Mouse (Mus musculus): ENCODE measurements around the gene Gm10644.
A peak's percentile ranks its signal among the peaks of the same experiment; 100 is the strongest.
"Not testable (repeated sequence)": the region's sequence is repeated elsewhere in the genome, so short reads cannot be mapped to it uniquely, and the experiment has no call there.

The Gm10644 gene

DNA sequence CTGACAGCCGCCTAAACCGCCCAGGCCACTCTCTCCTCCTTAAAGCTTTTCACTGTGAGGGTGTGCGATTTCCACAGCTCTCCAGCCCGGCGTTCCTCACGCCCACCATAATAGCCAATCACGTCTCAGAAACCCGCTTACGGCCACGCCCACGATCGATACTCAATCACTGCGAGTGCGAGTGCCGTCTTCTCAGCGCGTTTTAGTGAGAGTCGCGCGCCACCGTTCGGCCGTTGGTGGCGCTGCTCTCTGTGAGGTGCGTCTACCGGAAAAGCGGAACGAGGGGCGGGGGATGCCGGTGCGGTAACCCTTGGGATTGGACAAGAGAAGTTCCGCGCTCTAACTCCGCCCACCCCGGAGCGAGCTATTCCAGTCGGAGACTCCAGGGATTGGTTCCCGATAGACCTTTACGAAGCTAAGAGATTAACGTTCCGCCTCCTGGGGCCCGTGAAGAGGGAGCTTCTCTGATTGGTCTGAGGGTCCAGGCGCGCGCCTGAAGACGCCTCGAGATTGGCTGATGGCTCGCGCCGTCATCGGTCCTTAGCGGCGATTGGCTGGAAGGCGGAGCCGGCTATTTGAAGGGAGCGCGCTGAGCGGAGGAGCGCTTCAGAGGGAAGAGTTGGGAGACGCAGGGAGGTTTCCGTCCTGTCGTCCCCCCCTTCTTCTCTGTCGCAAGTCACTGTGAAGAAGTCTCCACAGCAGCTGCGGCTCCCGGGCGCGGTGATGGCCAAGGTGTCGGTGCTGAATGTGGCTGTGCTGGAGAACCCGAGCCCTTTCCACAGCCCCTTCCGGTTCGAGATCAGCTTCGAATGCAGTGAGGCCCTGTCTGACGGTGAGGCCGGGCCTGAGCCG is at the start of gene Gm10644, which contains the start of gene Asf1b:
Gene Gm10644 (minus strand): TSS at position 100 of the 852 bp plus-strand sequence.
Gene Asf1b (plus strand): TSS at position 402 of the 852 bp plus-strand sequence.
- peak; percentile 99 for DNase-seq (ENCODE audit: low read depth)

DNA sequence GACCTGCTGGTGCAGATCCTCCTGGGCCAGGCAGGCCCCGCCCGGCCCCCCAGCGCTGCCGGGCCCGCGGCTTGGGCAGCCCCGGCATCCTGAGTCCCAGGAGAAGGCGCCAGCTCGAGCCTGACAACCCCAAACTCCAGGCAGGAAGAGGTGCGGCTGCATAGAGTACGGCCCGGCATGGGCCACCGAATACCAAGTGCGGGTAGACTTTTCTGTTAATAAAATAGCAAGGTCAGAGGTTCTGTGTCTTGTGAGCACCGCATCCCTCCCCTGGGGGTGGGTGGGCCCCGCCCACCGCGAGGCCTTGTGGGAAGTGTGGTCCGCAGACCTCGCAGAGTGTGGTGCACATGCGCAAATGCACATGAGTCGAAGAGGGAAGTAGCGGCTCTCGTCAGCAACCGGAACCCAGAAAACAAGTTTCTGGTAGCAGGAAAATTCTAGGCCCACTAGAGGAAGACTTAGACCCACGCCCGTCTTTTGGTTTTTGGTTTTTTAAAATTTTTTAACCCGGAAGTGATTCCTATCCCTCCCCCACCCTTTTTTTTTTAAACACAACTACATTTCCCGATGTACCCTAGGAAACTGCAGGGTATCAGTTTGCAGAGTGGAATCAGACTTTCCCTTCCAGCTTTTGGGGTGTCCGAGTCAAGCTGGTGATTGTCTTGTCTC is 49.7 kb upstream of the Gm10644 start:
- DNase-seq (ENCODE audit: low read depth) = peak; percentile 97

DNA sequence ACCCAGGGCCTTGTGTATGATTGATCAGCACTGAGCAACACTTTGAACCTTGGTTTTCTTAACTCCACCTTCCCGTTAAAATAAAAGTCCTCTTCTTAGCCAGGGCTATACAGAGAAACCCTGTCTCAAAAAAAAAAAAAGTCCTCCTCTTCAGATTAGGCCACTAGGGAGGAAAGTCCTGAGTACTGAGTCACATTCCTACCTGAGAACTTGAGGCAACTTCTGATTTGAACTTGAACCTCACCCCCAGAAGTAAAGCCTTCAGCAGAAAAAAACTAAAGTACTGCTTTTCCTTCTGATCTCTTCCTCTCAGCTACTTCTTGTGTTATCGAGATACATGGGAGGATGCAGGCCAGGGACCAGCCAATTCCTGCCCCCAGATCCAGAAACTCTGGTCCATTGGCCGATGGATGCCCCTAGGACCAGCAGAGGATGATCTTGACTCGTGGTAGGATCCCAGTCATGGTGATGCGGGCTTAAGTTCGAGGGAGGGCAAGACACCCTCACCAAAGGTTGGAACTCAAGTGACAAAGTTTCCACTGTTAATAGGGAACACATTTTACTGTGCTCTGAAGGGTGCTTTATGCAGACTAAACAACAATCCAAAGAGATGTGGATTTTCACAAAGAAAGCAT is 48.7 kb upstream of the Gm10644 start:
- DNase-seq (ENCODE audit: low read depth) = no peak

DNA sequence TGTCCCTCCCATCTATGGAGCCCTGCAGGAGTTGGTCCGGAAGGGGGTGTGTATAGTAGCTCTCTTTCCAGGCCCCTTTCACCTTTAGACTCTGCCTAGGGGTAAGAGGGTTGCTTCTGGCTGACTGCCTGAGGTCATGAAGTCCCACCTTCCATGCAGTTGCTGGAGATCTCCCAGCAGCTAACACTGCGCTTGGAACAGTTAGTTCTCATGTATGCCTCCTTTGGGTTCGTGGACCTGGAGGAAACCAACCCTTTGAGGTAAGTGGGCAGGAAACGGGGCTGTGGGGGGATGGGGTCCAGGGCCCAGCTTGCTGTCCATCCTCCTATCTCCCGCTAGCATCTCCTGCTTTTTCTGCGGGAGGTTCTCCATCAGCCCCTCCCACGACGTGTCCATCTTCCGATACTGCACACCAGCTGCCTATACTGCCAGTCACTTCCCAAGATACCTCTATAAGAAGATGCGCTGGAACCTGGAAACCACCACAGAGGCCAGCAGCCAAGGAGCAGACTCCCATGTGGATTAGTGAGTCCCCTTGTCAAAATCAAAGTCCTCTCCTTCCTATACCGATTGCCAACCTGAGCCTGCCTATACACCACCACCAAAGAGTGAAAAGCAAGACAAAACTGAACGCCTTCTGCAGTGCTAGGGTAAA is 48.1 kb upstream of the Gm10644 start:
- DNase-seq (ENCODE audit: low read depth) = no peak

DNA sequence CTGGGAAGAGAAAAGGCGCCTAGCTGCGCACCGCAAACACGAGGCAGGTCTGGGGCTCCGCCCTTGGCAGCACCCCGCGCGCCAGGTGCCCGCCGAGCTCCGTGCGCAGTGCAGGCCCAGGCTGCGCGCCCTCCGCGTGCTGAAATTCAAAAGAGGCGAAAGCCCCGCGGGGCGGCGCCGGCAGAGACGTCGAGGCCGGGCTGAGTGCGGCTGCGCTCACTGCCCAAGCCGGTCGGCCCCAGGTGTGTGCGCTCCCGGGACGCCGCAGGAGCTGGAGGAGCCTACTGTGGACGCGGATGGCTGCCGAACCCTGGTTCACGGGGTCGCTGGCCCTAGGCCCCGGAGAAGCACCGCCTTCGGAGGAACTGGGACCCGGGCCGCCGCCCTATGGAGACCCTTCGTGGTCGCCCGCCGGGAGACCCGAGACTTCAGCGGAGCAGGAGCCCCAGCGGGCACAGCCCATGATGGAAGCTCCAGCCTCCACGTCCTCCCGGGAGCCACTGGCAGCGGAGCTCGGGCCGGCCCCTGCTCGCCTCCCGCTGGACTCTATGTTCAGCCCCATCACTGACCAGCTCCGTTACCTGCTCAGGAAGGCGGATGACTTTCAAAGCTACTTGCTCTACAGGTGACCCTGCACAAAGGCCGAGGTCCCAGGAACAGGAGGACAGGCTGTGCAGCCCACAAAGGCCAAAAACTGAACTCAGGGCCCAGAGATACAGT is 46.4 kb upstream of the Gm10644 start, which contains the start of gene 1700067K01Rik:
Gene 1700067K01Rik (plus strand): TSS at position 222 of the 720 bp plus-strand sequence.
- no peak for DNase-seq (ENCODE audit: low read depth)

DNA sequence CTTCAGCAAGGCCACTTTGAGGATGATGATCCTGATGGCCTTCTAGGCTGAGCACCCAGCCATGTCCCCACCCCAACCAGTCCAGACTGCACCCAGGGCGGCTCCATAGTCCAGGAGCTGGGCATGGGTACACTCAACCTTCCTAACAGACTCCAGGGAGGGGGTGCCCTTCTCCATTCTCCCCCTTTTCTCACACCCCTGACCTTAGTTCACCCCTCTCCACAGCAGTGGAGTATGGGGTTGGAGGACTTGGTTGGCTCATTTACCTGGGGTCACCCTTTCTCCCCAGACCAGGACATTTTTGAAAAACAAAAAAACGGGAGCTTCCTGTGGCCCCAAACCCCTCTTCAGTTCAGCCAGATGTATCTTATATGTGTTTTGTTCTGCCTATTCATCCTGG is 44.8 kb upstream of the Gm10644 start:
- DNase-seq (ENCODE audit: low read depth) = no peak

DNA sequence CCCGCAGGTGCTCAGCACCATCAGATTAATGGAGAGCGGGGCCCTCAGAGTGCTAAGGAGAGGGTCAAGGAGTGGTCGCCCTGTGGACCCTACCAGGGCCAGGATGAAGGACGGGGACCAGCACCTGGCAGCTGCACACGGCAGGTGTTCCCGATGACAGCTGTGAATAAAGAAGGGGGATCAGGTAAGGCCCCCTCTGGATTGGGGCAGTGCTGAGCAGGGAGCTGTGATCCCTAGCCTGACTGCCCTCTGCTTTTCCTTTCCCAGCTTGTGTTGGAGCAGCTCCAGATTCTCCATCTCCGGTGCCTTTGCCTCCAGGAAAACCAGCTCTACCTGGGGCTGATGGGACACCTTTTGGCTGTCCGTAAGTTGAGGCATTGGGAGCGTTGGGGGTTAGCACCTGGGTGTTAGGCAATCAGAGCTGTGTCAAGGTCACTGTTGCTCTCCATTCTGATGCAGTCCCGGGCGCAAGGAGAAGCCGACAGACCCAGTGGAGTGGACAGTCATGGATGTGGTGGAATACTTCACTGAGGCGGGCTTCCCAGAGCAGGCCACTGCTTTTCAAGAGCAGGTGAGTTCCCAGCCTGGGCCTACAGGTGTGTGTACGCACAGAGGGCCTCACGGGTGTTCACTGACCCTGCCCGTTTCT is 44.2 kb upstream of the Gm10644 start:
- DNase-seq (ENCODE audit: low read depth) = no peak

DNA sequence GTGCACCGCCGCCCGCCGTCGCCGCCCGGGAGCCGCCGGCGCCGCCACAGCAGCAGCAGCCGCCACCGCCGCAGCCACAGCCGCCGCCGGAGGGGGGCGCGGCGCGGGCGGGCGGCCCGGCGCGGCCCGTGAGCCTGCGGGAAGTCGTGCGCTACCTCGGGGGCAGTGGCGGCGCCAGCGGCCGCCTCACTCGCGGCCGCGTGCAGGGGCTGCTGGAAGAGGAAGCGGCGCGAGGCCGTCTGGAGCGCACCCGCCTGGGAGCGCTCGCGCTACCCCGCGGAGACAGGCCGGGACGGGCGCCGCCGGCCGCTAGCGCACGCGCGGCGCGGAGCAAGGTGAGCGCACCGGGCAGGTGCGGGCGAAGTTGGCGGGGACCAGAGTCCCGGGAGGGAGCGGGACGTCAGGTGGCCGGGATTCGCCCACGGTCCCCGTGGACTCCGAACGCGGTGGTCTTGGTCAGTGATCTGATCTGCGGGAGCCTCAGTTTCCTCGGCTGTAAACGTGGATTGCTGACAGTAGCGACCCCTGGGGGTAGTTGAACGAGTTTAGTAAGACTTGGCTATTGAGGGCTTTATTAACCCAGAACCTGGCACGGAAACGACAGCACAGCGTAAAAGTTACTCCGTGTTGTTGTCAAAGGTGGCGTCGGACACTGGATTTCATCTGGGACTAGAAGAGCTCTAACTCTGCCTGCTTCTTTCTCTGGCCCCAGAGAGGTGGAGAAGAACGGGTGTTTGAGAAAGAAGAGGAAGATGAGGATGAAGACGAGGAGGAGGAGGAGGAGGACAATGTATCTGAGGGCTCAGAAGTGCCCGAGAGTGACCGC is 43.4 kb upstream of the Gm10644 start:
- peak; percentile 85 for DNase-seq (ENCODE audit: low read depth)

DNA sequence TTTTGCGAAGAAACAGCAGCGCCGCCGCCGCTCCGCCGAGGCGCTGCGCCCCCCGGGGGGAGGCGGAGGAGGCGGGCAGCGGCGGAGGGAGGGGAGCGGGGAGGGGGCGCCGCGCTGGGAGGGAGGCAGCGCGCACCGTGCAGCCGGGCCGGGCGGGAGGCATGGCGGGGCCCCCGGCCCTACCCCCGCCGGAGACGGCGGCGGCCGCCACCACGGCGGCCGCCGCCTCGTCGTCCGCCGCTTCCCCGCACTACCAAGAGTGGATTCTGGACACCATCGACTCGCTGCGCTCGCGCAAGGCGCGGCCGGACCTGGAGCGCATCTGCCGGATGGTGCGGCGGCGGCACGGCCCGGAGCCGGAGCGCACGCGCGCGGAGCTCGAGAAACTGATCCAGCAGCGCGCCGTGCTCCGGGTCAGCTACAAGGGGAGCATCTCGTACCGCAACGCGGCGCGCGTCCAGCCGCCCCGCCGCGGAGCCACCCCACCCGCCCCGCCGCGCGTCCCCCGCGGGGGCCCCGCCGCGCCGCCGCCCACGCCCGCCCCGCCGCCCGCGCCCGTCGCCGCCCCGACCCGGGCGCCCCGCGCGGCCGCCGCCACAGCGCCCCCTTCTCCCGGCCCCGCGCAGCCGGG is 42.6 kb upstream of the Gm10644 start, which contains the start of gene Samd1:
Gene Samd1 (plus strand): TSS at position 162 of the 631 bp plus-strand sequence.
- DNase-seq (ENCODE audit: low read depth) = peak; percentile 68

DNA sequence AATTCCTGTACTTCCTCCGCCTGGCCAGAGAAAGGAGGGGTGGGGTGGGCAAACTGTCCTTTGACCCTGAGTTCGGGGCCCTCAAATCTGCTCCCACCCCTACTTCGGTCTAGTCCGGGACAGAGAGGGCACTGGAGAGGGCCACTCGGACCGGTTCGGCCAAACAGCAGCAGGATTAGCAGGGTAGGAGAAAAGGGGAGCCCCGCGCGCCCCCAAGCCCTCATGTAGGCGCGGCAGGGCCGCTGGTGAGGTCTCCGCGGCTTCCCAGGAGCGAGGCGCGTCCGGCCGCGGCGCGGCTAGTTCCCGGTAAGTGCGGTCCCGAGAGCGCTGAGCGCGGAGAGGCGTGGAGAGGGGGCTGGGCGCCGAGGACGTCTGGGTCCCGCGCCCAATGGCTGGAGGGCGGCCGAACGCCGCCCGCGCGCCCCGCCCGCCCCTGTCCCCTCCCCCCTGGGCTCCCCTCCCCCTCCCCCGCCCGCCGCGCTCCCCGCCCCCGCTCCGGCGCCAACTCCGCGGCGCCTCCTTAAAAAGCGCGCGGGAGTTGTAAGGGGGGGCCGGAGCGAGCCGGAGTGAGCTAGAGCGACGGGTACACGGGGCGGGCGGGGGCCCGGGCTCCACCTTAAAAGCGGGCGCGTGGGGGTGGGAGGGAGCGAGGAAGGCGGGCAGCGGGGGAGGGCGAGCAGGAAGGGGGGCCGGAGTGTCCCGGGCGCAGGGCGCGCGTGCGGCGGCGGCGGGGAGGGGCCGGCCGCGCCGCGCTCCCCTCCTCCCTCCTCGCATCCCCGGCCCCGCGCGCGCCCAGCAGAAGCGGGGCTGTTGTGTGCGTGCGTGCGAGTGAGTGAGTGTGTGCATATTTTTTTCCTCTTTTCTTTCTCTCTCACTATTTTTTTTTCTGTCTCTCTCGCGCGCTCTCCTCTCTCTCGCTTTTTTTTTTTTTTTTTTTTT is 41.8 kb upstream of the Gm10644 start:
- peak; percentile 83 for DNase-seq (ENCODE audit: low read depth)

DNA sequence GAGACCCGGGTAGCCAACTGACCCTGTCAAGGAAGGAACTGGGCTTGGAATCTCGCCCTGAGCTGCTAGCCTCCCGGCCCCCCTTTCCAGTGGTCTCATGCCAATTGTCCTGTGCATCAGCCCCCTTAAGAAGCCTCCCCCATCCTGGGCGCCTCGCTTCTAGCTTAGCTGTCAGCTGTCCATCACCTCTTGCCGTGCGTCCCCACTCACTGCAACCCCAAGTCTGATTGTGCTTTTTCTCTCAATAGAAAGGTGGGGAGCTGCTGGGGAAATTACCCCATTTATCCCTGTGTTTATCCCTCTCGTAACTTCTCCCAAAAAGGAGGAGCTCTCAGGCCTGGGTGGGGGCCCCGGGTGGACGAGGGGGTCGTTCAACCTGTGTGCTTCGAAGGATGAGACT is 41.0 kb upstream of the Gm10644 start:
- DNase-seq (ENCODE audit: low read depth) = no peak

DNA sequence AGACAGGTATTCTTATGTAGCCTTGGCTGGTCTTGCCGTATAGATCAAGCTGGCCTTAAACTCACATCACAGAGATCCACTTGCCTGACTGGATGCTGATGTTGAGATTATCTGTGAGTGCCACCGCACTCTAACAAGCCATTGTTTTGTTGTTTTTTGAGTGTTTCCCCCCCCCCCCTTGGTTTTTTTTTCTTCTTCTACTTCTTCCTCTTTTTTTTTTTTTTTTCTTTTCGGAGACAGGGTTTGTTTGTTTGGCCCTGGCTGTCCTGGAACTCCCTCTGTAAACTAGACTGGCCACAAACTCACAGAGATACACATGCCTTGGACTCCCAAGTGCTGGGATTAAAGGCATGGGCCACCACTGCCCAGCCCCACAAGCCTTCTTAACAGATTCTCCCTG is 39.0 kb upstream of the Gm10644 start:
- no peak for DNase-seq (ENCODE audit: low read depth)

DNA sequence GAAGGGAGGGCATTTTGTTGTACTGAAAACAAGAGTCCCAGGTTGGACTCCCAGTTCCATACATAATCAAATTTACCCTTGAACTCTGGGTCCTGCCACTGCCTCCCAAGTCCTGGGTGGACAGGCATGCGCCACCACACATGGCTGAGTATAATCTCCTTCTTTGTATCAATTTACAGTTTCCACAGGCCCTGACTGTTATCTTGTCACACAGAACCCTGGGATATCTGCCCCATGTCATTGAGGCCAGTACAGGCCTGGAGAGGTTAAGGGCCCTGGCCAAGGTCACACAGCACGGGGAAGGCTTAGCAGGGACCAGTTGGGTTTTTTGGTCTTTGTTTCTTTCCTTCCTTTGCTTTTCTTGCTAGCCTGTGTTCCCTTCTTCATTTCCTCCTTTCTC is 37.5 kb upstream of the Gm10644 start:
- no peak for DNase-seq (ENCODE audit: low read depth)

DNA sequence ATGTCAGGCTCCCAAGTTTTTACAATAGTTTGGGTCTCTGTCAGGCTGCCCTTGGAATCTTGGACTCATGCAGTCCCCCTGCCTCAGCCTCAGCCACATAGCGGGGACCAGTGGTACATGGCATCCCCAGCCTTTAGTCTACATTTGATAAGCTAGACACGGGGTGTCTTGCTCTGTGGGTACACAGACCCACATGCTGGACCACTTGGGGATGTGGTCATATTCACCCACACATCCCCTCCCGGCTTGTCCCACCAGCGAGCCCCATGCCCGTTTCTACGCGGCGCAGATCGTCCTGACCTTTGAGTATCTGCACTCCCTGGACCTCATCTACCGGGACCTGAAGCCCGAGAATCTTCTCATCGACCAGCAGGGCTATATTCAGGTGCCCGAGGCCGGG is 35.2 kb upstream of the Gm10644 start:
- no peak for DNase-seq (ENCODE audit: low read depth)

DNA sequence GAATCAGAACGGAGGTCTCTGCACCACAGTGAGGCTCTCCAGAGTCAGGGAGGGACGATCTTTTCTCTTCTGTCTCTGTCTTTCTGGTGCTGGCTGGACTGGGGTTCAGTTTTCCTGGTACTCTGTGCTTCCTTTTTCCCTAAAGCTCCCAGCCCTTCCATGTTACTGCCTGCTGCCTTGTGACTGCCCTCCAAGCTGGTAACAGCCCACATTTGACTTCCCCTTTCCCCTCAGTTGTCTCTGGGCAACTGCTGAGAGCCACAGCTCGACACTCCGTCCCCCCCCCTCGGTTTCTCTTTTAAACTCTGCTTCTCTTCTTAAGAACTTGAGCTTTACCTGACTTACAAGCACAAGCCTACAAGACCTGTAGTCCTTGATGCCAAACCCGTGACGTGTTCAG is 34.2 kb upstream of the Gm10644 start:
- no peak for DNase-seq (ENCODE audit: low read depth)

DNA sequence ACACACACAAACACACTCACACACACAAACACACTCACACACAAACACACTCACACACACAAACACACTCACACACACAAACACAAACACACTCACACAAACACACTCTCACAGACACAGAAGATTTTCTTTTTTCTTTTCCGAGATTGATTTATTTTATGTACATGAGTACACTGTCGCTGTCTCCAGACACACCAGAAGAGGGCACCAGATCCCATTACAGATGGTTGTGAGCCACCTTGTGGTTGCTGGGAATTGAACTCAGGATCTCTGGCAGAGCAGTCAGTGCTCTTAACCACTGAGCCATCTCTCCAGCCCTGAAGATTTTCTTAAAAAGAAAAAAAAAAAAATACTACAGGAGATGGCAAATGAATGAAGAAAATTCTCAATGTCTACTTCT is 28.2 kb upstream of the Gm10644 start:
- not testable (repeated sequence) for DNase-seq (ENCODE audit: low read depth)

DNA sequence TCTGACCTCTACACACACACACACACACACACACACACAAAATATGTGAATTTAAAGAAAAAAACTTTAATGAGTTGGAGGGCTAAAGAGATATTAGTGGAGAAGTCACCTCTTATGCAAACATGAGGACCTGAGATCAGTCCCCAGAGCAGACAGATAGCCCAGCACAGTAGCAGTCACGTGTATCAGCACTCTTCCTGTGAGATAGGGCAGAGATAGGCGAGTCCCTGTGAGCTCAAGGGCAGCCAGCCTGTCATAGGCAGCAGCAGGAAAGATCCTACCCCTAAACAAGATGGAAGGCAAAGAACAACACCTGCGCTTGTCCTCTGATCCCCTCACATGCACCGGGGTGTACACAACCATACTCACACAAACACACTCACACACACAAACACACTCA is 27.4 kb upstream of the Gm10644 start:
- DNase-seq (ENCODE audit: low read depth) = no peak

DNA sequence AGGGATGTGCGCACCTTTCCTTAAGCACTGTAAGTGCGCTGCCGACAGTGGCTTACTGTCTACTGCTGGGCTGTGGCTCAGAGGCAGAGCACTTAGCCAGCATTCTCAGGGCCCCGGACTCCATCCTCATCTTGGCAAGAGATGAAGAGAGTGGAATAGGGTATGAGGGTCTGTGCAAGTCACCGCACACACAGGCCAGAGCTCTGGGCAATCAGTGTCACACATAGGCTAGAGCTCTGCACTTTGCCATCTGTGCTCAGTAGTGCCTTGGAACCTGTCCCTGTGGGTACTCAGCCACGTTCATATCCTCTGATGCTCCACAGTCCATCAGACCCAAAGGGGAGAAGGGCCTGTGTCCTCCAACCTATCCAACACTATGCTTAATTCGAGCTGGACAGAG is 26.5 kb upstream of the Gm10644 start:
- no peak for DNase-seq (ENCODE audit: low read depth)
